Mouse (Mus musculus) erythroblast, adult 5-6 weeks (primary cell): ENCODE results near the gene Elovl6. TPM values are rescaled to one million over a fixed set of nuclear protein-coding genes. Genes with fewer than 3 reads are reported as not detected.

Source experiments
- ATAC-seq: replicated peaks from 2 replicates; pipeline ENCODE4 v1.8.0; 2016; ENCODE audit warnings: moderate number of reproducible peaks, mild to moderate bottlenecking, moderate TSS enrichment, inconsistent platforms; ENCODE audit not compliant: poor library complexity, low FRiP score, severe bottlenecking
- total RNA-seq, 2 experiments: library from RNA; stranded (forward) in 1 of 2; stranded (reverse) in 1 of 2; fragments of 150-400 nt in 1 of 2; fragments of 200-764, 138-1000 nt in 1 of 2; gene quantifications; 2 replicates each; pipeline versions ENCODE4 v1.2.3 to v1.2.4; 2015 to 2017; ENCODE audit warnings: low replicate concordance in 2 of 2

Elovl6 gene
- total RNA-seq, 2 experiments from 2014 or later, result 1.6 to 3.7 TPM

GRCm38 (mm10) chr3:129591251-129591650 lies 59.1 kb downstream of the Elovl6 start:
- ATAC-seq, result no peak

DNA sequence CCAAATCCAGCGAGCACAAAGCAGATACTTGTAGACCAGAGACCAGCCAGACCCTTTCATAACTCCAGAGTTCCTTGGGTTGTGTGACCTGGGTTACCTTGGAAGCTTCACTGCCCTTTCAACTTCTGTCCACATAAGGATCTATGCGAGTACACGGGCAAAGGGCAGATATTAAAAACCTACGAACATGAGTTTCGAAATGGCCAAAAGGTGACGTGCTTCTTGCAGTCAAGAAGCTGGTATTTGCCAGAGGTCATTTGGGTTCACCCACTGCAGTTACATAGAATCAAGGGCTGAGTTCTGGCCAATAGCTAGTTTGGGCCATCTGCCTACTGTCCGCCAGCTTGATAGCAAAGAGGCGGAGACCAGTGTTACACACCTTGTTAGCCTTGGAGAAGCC lies 59.6 kb downstream of the Elovl6 start:
- no peak for ATAC-seq

- ATAC-seq, result no peak
Measured at GRCm38 (mm10) chr3:129593001-129593400, 60.8 kb downstream of the Elovl6 start.

- ATAC-seq, result no peak
Measured at GRCm38 (mm10) chr3:129593735-129594134, 61.6 kb downstream of the Elovl6 start.

DNA sequence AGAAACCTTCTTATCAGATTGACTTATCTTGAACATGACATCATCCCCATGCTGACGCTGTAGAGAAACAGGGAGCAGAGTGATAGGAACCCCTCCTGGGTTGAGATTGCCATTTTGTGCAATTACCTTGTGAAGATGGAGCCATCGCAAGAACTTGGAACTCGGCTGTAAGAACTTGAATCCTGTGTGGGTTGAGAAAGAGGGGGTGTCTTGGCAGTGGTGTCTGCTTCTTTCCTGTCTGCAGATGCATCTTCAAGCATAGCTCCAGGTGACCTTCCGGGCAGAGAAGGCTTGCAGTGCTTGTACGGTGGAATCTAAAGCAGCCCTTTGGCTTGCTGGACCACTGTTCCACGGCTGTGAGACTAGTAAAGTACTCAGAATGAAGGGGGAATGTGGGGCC lies 63.9 kb downstream of the Elovl6 start:
- ATAC-seq, result no peak

DNA sequence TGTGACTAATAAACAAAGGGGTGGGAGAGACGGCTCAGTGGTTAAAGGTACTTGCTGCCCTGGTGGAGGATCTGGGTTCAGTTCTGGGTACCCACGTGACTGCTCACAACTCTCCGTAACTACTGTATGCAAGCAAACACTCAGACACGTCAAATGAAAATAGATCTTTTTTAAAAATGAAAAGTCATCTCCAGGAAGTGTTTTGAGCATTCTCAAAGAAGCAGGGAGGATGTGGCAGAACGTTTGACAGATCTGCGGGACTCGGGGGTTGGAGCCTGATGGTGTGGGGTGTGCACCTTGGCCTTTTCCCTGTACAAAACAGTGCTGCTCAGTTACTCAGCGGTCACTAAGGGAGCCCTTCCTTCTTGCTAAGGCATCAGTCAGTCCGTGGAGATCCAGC lies 70.1 kb downstream of the Elovl6 start:
- ATAC-seq, result no peak

- no peak for ATAC-seq
Measured at GRCm38 (mm10) chr3:129605487-129605886, 73.3 kb downstream of the Elovl6 start.

- no peak for ATAC-seq
Measured at GRCm38 (mm10) chr3:129605934-129606333, 73.8 kb downstream of the Elovl6 start.

GRCm38 (mm10) chr3:129611626-129612025 lies 79.5 kb downstream of the Elovl6 start:
- ATAC-seq, result no peak

DNA sequence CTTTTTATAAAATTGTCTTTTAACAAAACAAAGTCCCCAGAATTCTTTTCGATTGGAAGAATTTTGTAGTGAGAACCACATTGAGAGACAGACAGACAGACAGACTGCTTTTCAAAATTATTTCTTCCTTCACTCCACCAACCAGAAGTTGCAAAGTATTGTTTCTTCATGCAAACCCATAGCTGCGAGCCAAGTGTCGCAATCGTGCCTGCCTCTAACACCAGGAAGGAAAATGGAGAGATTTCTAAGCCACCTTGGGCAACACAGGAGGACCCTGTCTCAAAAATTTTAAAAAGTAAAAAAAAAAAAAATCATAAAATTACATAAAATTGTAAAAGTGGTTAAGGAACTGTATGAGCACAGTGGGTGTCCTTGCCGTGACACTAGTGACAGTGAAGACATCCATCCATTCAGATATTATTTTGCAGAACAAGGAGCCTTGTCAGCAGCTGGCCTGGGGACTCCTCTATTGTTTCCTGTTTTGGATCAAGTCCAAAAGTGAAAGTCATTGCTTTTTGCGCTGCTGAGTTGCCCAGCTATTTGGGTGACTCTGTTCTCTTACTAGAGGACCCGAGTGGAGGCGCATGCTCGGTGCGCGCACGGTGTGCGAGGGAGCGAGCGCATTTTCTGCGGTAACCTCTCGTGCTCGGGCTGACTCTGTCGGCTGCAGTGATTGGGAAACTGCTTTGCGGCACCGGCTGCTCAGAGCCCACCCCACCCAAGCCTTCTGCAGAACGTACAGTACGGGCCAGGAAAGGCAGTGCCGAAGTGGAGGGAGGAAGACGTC lies 80.3 kb downstream of the Elovl6 start:
- ATAC-seq, result no peak

- ATAC-seq, result no peak
Measured at GRCm38 (mm10) chr3:129613756-129614155, 81.6 kb downstream of the Elovl6 start.

DNA sequence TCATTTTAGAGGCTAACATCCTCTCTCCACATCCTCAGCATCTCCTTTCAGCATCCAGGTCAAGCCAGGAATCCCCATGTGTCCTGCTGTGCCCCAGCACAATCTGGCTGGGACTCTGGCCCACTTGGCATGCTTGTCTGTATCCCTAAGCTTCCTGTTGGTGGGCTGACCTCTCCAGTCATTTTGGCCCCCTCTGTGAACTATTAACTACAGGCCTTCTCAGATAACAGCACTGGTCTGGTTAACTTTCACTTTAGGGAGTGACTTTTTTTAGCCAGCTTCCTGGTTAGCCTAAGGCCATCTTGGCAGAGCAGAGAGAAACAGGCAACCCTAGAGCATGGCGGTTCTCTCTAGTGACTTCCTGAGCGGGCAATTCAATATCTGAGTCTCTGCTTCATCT lies 82.1 kb downstream of the Elovl6 start:
- no peak for ATAC-seq

- ATAC-seq, result no peak
Measured at GRCm38 (mm10) chr3:129617450-129617849, 85.3 kb downstream of the Elovl6 start.

DNA sequence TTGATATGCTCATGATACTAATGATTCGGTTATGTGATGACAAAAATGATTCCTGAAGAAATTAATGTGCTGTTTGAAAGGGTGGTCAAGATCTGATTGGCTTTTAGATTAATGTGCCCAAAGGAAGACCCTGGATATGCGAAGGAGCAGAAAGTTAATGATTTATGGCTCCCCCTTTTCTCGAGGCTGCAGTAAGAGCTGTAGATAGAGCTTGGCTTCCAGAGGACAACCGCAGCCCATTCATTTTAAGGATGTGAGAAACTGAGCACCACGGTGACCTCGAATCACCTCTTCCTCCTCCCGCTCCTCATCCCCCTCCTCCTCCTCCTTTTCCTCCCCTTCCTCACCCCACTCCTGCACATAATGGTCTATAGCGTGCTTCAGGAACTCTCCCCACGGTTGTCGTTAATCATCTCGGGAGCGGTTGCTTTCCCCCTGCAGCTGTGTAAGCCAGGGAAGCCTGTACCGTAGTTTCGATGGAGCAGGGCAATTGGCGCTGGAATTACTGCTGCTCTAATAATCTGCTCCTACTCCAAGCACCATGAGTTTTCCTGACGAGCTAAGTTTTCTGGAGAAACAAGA lies 87.1 kb downstream of the Elovl6 start:
- no peak for ATAC-seq

GRCm38 (mm10) chr3:129620802-129621201 lies 88.6 kb downstream of the Elovl6 start:
- ATAC-seq, result no peak

DNA sequence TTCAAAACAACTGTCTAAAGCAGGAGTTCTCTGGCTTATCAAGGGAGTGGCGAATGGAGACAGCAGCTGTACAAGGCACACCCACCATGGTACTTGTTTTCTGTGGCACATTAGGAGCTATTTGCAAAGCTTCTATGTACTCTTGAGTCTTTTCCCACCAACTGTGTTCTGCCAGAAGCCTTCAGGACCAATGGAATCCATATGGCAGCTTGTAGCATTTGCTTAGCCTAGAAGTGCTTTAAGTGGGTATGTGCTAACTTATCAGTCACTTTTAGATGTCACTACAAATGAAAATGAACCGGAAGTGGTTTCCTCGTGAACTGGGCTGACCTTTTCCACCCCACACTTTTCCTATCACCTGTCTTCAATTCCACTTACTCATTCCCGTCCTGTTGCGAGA lies 89.1 kb downstream of the Elovl6 start:
- no peak for ATAC-seq

- no peak for ATAC-seq
Measured at GRCm38 (mm10) chr3:129622120-129622519, 90.0 kb downstream of the Elovl6 start.

DNA sequence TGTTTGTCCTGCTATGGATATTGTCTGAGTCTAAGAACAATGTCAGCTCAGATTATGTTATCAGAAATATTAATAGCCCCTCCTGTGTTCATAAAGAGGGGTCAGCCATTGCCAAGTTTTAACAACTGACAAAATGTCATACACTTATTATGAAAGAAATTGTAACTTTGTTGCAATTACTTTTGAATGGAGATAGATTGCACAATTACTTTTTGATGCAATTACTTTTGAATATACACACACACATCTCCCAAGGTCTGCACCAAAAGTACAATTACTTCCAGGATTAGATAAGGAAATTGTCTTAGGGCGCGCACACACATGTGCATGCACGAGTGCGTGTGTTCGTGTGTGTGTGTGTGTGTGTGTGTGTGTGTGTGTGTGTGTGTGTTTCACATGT lies 90.5 kb downstream of the Elovl6 start:
- ATAC-seq, result no peak

GRCm38 (mm10) chr3:129624193-129624805 lies 92.1 kb downstream of the Elovl6 start:
- no peak for ATAC-seq

- ATAC-seq, result no peak
Measured at GRCm38 (mm10) chr3:129627281-129627680, 95.1 kb downstream of the Elovl6 start.

DNA sequence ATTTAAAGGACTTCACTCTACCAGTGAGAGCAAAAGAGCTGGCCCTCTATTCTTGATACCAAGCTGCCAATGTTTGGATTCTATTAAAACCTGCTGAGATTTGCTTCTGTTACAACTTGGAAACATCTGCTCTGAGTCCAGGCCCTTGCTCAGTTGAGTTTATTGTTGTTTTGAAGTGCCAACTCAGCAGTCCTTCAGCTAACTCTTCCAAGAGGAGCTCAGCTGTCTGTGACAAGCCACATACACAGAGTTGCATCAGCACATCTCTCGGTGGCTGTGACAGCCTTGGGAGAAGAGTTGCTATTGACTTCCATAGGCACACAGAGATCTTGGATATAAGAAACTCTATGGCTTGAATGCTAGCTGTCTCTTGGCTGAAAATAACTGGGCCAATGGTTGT lies 98.9 kb downstream of the Elovl6 start:
- no peak for ATAC-seq
